Mouse (Mus musculus) midbrain, embryonic 14.5 days (tissue): ENCODE data around the gene Marc1. TPM values are rescaled to one million over a fixed set of nuclear protein-coding genes. Genes with fewer than 3 reads are reported as not detected.
A peak's percentile ranks its signal among the peaks of the same experiment; 100 is the strongest.

Experiments used
- ATAC-seq: fragments of 200-750 bp; cut with Nextera tagmentation; 2 replicates; pipeline ENCODE4 v1.8.0; 2017; ENCODE audit warnings: moderate number of reproducible peaks, moderate library complexity; ENCODE audit not compliant: low FRiP score, low TSS enrichment
- DNase-seq: peaks from one replicate; pipeline ENCODE4 v3.0.0-alpha.2; 2015
- H3K27ac ChIP-seq: fragments of 300-500 bp; sonication (generic); replicated peaks from 2 replicates; pipeline ENCODE4 v1.5.1; 2014; ENCODE audit warnings: mild to moderate bottlenecking, low read depth, low read length, moderate library complexity
- H3K27me3 ChIP-seq: fragments of 300-500 bp; sonication (generic); 2 replicates; pipeline ENCODE4 v1.6.1; 2014; ENCODE audit warnings: low read length, control low read depth, mixed read lengths; ENCODE audit not compliant: control insufficient read depth, insufficient read depth
- H3K36me3 ChIP-seq: fragments of 300-500 bp; sonication (generic); 2 replicates; pipeline ENCODE4 v1.6.1; 2014; ENCODE audit warnings: low read length, control low read depth; ENCODE audit not compliant: control insufficient read depth, insufficient read depth
- H3K4me1 ChIP-seq: fragments of 300-500 bp; sonication (generic); 2 replicates; pipeline ENCODE4 v1.6.1; 2014; ENCODE audit warnings: mild to moderate bottlenecking, antibody characterized with exemption, low read length, control low read depth; ENCODE audit not compliant: control insufficient read depth, insufficient read depth
- H3K4me2 ChIP-seq: fragments of 300-500 bp; sonication (generic); 2 replicates; pipeline ENCODE4 v1.6.1; 2014; ENCODE audit warnings: mild to moderate bottlenecking, low read length, moderate library complexity
- H3K4me3 ChIP-seq: fragments of 300-500 bp; sonication (generic); replicated peaks from 2 replicates; pipeline ENCODE4 v1.5.1; 2014; ENCODE audit warnings: low read depth, low read length
- H3K9ac ChIP-seq: fragments of 300-500 bp; sonication (generic); replicated peaks from 2 replicates; pipeline ENCODE4 v1.6.1; 2014; ENCODE audit warnings: mild to moderate bottlenecking, low read length, moderate library complexity
- H3K9me3 ChIP-seq: fragments of 300-500 bp; sonication (generic); 2 replicates; pipeline ENCODE4 v1.6.1; 2016; ENCODE audit warnings: low read length, control low read depth, mixed read lengths; ENCODE audit not compliant: control insufficient read depth
- WGBS: fragments of 180-500 bp; shearing (Covaris S2); extraction: QIAGEN DNeasy Blood & Tissue Kit; methylation state at CpG from one replicate; pipeline ENCODE4 v1.1.7; 2014; 5-methylcytosine and 5-hydroxymethylcytosine counted together
- microRNA counts: library from miRNA; unstranded; fragments of <30 nt; microRNA quantifications from one replicate; lab custom pipeline; 2016
- microRNA-seq: library from miRNA; unstranded; fragments of <30 nt; microRNA quantifications from one replicate; pipeline ENCODE4, GENCODE M21; 2016
- polyA plus RNA-seq: library from polyadenylated mRNA; unstranded; fragments of >200 nt; fragmentation: Nextera tagmentation; extraction: Ambion mirVana; gene quantifications from 2 replicates; pipeline ENCODE4 v1.2.1, GENCODE M21; 2014

Marc1 gene
- polyA plus RNA-seq, 1 experiment from 2014 or later: 0.13 TPM

DNA sequence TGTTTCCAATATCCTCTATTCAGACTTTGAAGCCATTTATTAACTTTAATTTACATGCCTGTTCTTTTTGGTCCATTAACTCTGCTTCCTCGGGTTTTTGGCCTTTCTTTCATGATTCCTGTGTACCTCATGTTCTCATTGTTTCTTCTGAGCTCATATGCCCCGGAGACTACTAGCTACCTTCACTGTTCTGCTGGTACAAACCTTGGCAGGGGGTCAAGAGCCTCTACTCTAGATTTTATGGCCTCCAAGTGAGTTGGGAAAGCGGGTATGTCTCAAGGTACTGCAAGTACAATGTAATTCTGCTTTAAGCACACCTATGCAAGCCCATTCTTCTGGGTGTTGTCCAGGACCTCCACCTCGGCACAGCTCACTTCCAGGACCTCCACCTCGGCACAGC is 48.2 kb downstream of the Marc1 start:
- WGBS: 82% methylated on average over 5 of the region's 5 CpGs
- DNase-seq (no peak), ATAC-seq (no peak)
- no peaks in the 10 kb centered on the region for H3K27me3 ChIP-seq
- H3K4me2 ChIP-seq: no peak overlapping the region
- H3K9ac ChIP-seq: no peak overlapping the region
- H3K4me3 ChIP-seq: no peak overlapping the region
- H3K4me1 ChIP-seq: no peaks in the 10 kb centered on the region
- no peak overlapping the region for H3K27ac ChIP-seq
- no peaks in the 10 kb centered on the region for H3K9me3 ChIP-seq
- no peaks in the 10 kb centered on the region for H3K36me3 ChIP-seq

DNA sequence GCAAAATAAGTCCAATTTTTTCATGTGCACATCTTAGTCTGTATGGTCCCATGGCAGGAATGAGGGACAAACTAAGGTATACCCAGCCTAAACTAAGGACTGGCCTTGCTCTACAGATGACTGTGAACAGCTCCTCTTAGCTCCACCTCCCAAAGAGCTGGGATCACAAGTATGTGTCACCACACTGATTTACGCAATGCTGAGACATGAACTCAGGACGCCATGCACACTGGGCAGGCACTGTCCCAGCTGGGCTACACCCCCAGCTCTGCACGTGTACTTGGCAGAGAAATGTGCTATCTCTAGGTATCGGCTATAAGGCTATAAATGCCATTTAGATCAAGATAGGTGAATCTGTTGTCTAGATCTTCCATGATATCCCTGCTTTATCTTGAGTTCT is 49.1 kb downstream of the Marc1 start:
- H3K4me3 ChIP-seq: no peak overlapping the region
- 84% methylated on average over 4 of the region's 4 CpGs for WGBS
- H3K4me1 ChIP-seq: no peaks in the 10 kb centered on the region
- no peaks in the 10 kb centered on the region for H3K9me3 ChIP-seq
- H3K9ac ChIP-seq: no peak overlapping the region
- DNase-seq (no peak), ATAC-seq (no peak)
- H3K27me3 ChIP-seq: no peaks in the 10 kb centered on the region
- no peak overlapping the region for H3K4me2 ChIP-seq
- H3K27ac ChIP-seq: no peak overlapping the region
- H3K36me3 ChIP-seq: no peaks in the 10 kb centered on the region

DNA sequence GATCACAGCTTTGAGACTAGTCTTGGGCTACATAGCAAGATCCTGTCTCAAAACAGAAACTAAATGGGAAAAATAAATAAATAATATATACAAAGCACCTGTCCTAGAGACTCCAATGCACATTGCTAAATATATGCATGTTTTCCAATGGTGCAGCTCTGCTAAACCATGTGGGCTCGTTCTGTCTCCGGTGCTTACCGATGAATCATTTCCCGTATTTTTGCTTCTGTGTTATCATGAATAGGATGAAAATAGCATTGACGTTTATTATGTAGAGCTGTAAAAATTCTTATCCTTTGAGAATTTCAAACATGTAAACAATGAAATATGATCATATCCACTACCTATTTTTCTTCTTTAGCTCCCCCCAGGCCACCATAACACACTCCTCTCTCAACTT is 58.4 kb downstream of the Marc1 start:
- 94% methylated on average over 5 of the region's 5 CpGs for WGBS
- no peaks in the 10 kb centered on the region for H3K36me3 ChIP-seq
- H3K4me2 ChIP-seq: no peak overlapping the region
- no peaks in the 10 kb centered on the region for H3K27me3 ChIP-seq
- no peak for DNase-seq
- peaks cover 5% of the 10 kb centered on the region for H3K4me1 ChIP-seq
- H3K9ac ChIP-seq: no peak overlapping the region
- H3K9me3 ChIP-seq: no peaks in the 10 kb centered on the region
- H3K4me3 ChIP-seq: no peak overlapping the region
- no peak overlapping the region for H3K27ac ChIP-seq
- no peak for ATAC-seq

DNA sequence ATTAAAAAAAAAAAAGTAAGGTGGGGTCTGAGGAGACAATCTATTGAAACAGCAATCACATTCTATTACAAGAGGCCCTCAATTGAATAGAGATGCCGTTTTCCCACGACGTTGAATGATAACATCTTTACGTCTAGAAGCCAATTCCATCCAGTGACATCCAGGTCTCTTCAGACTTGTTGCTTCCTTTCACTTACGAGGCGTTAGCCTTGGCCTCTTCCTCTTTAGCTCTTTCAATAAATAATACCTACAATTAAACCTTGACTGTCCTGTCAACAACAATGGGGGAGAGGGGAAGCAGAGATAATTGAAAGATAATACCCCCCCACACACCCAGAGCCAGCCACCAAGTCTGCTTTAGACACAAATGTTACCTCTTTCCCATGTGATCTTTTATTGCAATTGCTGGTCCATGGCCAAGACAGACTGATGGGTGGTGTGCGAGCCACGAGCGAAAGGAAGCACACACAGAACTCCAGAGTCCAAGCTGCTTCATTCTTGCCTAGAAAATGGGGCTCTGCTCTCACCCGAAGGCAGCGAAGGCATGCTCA is 60.9 kb downstream of the Marc1 start:
- DNase-seq (no peak), ATAC-seq (no peak)
- H3K4me2 ChIP-seq: no peak overlapping the region
- no peaks in the 10 kb centered on the region for H3K27me3 ChIP-seq
- H3K27ac ChIP-seq: no peak overlapping the region
- H3K4me1 ChIP-seq: no peaks in the 10 kb centered on the region
- no peak overlapping the region for H3K4me3 ChIP-seq
- no peak overlapping the region for H3K9ac ChIP-seq
- no peaks in the 10 kb centered on the region for H3K36me3 ChIP-seq
- no peaks in the 10 kb centered on the region for H3K9me3 ChIP-seq
- WGBS: 86% methylated on average over 11 of the region's 11 CpGs

DNA sequence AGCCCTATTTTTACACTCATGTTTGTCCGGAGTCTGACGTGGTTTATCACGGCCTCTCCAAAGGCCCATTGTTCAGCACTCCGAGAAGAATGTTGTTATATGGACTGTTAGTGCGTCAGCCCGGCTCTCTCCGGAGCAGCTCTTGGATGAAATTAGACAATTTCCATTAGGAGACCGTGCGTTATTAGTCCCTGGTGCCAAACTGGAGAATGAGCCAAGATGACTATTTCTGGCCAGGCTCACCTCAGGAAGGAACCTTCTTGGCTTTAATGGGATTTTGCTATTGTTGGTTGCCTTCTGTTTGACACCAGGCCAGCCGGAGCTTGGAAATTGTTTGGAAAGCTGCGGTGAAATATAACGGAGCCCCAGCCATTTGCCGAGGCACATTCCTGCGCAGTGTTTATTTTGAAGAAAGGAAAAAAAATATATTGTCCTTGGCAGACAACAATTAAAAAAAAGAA is 62.4 kb downstream of the Marc1 start:
- H3K4me3 ChIP-seq: no peak overlapping the region
- DNase-seq: no peak
- no peak overlapping the region for H3K27ac ChIP-seq
- H3K9me3 ChIP-seq: no peaks in the 10 kb centered on the region
- H3K4me2 ChIP-seq: no peak overlapping the region
- no peak overlapping the region for H3K9ac ChIP-seq
- no peaks in the 10 kb centered on the region for H3K36me3 ChIP-seq
- H3K4me1 ChIP-seq: no peaks in the 10 kb centered on the region
- no peaks in the 10 kb centered on the region for H3K27me3 ChIP-seq
- ATAC-seq: no peak
- 70% methylated on average over 14 of the region's 14 CpGs for WGBS

DNA sequence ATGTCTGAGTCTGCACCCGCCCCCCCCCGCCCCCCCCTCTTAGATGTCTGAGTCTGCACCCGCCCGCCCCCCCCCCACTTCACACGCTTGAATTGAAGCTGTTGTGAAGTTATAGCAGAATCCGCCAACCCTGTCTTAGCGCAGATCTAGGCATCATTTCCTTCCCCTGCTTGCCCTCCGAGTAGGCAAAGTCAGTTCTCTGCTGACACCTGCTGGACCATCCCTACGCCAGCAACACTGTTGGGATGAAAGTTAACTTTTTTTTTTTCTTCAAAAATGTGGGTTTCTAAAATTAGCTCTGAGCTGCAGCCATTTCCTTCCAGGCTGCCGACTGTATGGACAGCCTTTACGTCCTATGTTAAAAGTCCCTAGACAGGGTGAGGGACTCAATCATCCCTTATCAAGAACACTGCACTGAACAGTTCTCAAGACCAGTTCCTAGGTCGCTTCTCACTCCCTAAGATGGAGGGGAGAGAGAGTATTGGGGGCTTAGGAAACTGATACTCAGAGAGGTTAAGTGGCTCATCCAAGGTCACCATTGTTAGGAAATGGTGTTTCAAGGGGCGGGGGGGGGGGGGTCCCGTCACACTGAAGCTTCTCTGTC is 73.1 kb downstream of the Marc1 start:
- Histone ChIP-seq H3K9me3 (no peaks in the 10 kb centered on the region), H3K4me3 (no peak overlapping the region), H3K36me3 (no peaks in the 10 kb centered on the region), H3K4me1 (no peaks in the 10 kb centered on the region), H3K9ac (no peak overlapping the region), H3K27ac (no peak overlapping the region), H3K27me3 (peaks cover 55% of the 10 kb centered on the region), H3K4me2 (no peak overlapping the region)
- ATAC-seq: no peak
- WGBS: 7% methylated on average over 14 of the region's 14 CpGs
- peak; percentile 87 for DNase-seq

DNA sequence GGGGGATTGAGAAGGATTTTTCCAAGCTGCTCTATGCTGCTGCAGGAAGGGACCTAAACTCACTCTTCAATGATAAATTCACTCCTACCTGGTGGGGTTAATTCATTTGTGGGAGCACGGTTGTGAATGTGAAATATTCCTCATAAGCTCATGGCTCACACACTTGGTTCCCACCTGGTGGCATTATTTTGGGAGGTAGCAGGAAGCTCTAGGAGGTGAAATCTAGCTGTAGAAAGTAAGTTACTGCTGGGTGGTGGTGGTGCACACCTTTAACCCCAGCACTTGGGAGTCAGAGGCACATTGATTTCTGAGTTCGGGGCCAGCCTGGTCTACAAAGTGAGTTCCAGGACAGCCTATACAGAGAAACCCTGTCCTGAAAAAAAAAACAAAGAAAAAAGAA is 73.9 kb downstream of the Marc1 start:
- peaks cover 61% of the 10 kb centered on the region for H3K27me3 ChIP-seq
- H3K9ac ChIP-seq: no peak overlapping the region
- no peak overlapping the region for H3K27ac ChIP-seq
- no peak overlapping the region for H3K4me3 ChIP-seq
- no peak for ATAC-seq
- no peaks in the 10 kb centered on the region for H3K9me3 ChIP-seq
- 22% methylated on average over 2 of the region's 2 CpGs for WGBS
- H3K4me2 ChIP-seq: no peak overlapping the region
- DNase-seq: no peak
- no peaks in the 10 kb centered on the region for H3K4me1 ChIP-seq
- H3K36me3 ChIP-seq: no peaks in the 10 kb centered on the region

MicroRNA genes within 50 kb of the gene (microRNA counts, 519-probe panel; counts per million panel counts)
- microRNA mmu-miR-1981 (lab: Ali Mortazavi, UCI): 2,785 counts per million, percentile 10 among the panel's probes with 10 or more counts

Small RNA genes within 50 kb of the gene (microRNA-seq; reads per million reads assigned to microRNA genes)
- 61.4 reads per million, percentile 49 among the genes with 10 or more reads in this experiment for gene Mir1981

Other genes with a start within 250 kb of the Marc1 start
- 0.35 and 1.2 TPM in 2 replicates for gene Hlx, start 78.7 kb downstream of the Marc1 start, polyA plus RNA-seq
- 111 and 112 TPM in 2 replicates for gene Marc2, start 35.1 kb upstream of the Marc1 start, polyA plus RNA-seq
- 0.40 and 1.1 TPM in 2 replicates for gene C130074G19Rik, start 71.9 kb upstream of the Marc1 start, polyA plus RNA-seq
- 14.6 and 20.9 TPM in 2 replicates for gene Mark1, start 188.3 kb upstream of the Marc1 start, polyA plus RNA-seq